ENCODE assay signal across 11 mouse cellular contexts in genomic region chr4:118074236-118074635, GRCm38 (mm10).
DNase-seq lines count a peak whose midpoint lies in the region; TF ChIP-seq lines count a peak whose summit lies in the region.
"Had no signal": no experiment of that assay in that cellular context is flagged by ENCODE, and none has a peak within 500 bp of the region (broad histone marks: within the 10 kb centered on the region; RNA-seq: fewer than 3 reads in every experiment).

No protein-coding gene starts in this region.

- H3K27ac ChIP-seq in layer of hippocampus, adult 2 months: no peak overlapping the region
- H3K27ac ChIP-seq: hindbrain, embryonic 12.5 days; limb, embryonic 13.5 days had no signal

- TF ChIP-seq CTCF in layer of hippocampus, adult 2 months (conservative IDR thresholded peaks at IDR 0.05): peak; percentile 64
- peak; percentile 27; the same call in 1 of the 2 replicates for TF ChIP-seq CTCF in brain, embryonic 14.5 days (IDR thresholded peaks at IDR 0.05; ENCODE audit: borderline replicate concordance, extremely low read depth, insufficient read depth, insufficient read length)

- no peak for DNase-seq in layer of hippocampus, adult 2 months (ENCODE audit: low spot score in 2 of 2)
- DNase-seq in layer of hippocampus, postnatal 10 days (ENCODE audit: low spot score in 2 of 2): no peak
- DNase-seq in 3T3-L1 (ENCODE audit: low read depth, low spot score): peak; percentile 20
- DNase-seq in A20 (ENCODE audit: low read depth, low spot score): peak; percentile 28
- DNase-seq in brain, embryonic 14.5 days (ENCODE audit: low read depth): no peak
- DNase-seq in ovary, postnatal 36 days (ENCODE audit: low spot score): no peak
- DNase-seq in neural tube, embryonic 10.5 days (ENCODE audit: extremely low spot score, low spot score): no peak
- DNase-seq: cerebellum, adult 8-10 months; layer of hippocampus, postnatal 36 days had no signal

- H3K4me3 ChIP-seq in layer of hippocampus, adult 2 months: no peak overlapping the region
- H3K4me3 ChIP-seq: hindbrain, embryonic 12.5 days; limb, embryonic 13.5 days had no signal

- TF ChIP-seq POLR2A in brain, embryonic 14.5 days (IDR thresholded peaks at IDR 0.05; ENCODE audit: borderline replicate concordance, extremely low read depth, insufficient read depth, insufficient read length, poor library complexity, severe bottlenecking): no peak

Comparison
In these comparisons a context has a peak if more than half of its experiments do, and no peak if none do; other contexts are left out.
1. DNase-seq: peak in 3T3-L1 (single experiment) and A20 (single experiment); none in layer of hippocampus, adult 2 months (0 of 2), layer of hippocampus, postnatal 10 days (0 of 2), brain, embryonic 14.5 days (single experiment), ovary, postnatal 36 days (single experiment) and neural tube, embryonic 10.5 days (single experiment).